Mouse (Mus musculus) thymus, adult 2 months (tissue): ENCODE measurements around the gene Myo3b.

Source experiments
- CTCF ChIP-seq: fragments of 200-500 bp; IDR thresholded peaks from 2 replicates; pipeline ENCODE4 v1.5.1; 2012; ENCODE audit warnings: mild to moderate bottlenecking, control low read depth, low read length, moderate library complexity, borderline replicate concordance; ENCODE audit not compliant: control insufficient read depth, poor library complexity, insufficient read depth; ENCODE audit errors: extremely low read depth
- POLR2A ChIP-seq: fragments of 200-500 bp; IDR thresholded peaks from 2 replicates; pipeline ENCODE4 v1.6.1; 2012; ENCODE audit warnings: mild to moderate bottlenecking, low read length, control low read depth, moderate library complexity; ENCODE audit not compliant: control insufficient read depth, poor library complexity, insufficient read depth; ENCODE audit errors: extremely low read depth

GRCm38 (mm10) chr2:70261703-70262564, 223.0 kb downstream of the Myo3b start:
- TF ChIP-seq POLR2A (no peak), CTCF (no peak)
